Mouse (Mus musculus) urinary bladder, postnatal 25 days (tissue): ENCODE data around the gene Rassf9.
A peak's percentile ranks its signal among the peaks of the same experiment; 100 is the strongest.

ENCODE experiments used
- DNase-seq: peaks from one replicate; pipeline ENCODE4 v3.0.0; 2022; ENCODE audit warnings: low spot score

Gene Rassf9

GRCm38 (mm10) chr10:102511807-102512461 lies at the start of gene Rassf9:
Rassf9 (plus strand) TSS chr10:102512222.
- peak; percentile 13 for DNase-seq

GRCm38 (mm10) chr10:102469412-102469811 lies 42.6 kb upstream of the Rassf9 start:
- no peak for DNase-seq

DNA sequence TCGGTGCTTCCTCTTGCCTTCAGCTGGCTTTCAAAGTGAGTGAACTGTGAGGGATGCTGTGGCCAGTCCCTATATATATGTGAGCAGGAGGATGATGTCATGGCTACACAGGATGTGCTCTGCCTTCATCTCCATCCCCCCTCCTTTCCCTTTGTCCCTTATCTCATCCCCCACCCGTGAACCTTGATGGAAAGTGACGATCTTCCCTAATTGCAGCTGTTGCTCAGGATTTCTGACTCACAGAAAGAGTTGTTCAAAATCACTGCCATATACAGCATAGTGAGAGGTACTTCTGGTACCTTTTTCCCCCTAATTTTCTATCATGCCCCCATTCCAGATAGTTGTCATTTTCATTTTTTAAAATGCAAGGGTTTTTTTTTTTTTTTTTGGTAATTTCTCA lies 21.6 kb upstream of the Rassf9 start, which contains the start of gene Nts:
TSS of gene Nts (minus strand) at position 101 of the 400 bp plus-strand sequence.
- no peak for DNase-seq

- DNase-seq, result peak; percentile 29
Observed at GRCm38 (mm10) chr10:102491792-102492191, 20.2 kb upstream of the Rassf9 start.

DNA sequence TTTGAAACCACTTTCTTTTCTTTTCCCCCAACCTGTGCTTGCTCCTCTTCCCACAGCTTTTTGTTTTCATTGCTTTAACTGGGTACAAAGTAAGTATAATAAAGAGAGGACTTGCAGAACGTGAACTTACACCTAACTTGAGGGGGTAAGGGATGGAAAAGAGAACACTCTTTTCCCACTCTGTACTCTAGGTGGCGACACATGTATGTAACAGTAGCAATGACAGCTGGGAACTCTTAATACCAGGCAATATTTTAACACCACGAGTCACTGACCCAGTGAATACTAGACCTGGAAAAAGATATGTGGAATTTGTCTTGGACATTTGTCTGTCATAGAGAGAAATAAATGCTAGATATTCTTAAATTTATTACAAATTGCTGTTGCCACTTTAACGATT lies 13.3 kb upstream of the Rassf9 start:
- peak; percentile 21 for DNase-seq

GRCm38 (mm10) chr10:102507386-102507785 lies 4.6 kb upstream of the Rassf9 start:
- DNase-seq, result no peak

- no peak for DNase-seq
Observed at GRCm38 (mm10) chr10:102511461-102511806, 588 bp upstream of the Rassf9 start.

- no peak for DNase-seq
Observed at GRCm38 (mm10) chr10:102514159-102514558, 2.1 kb downstream of the Rassf9 start.

GRCm38 (mm10) chr10:102527901-102528300 lies 15.9 kb downstream of the Rassf9 start:
- no peak for DNase-seq

- DNase-seq, result no peak
Observed at GRCm38 (mm10) chr10:102553941-102554340, 41.9 kb downstream of the Rassf9 start.

DNA sequence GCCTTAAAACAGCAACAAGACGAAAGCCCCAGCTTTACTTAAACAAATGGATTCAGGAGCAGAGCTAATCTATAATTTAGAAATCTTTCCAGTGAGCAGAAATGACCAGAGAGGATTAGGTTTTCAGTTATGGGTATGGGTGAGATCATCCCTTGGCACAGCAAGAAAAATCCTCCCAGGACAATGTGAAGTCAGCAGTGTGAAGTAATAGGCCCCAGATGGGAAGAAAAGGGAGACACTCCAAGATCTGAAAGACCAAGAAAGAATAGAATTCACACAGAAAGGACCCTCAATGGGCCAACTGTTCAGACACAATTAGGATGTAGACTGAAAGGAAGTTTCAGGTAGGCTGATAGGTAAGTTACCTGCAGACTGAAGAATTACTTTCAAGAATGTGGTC lies 50.5 kb downstream of the Rassf9 start:
- DNase-seq, result no peak

DNA sequence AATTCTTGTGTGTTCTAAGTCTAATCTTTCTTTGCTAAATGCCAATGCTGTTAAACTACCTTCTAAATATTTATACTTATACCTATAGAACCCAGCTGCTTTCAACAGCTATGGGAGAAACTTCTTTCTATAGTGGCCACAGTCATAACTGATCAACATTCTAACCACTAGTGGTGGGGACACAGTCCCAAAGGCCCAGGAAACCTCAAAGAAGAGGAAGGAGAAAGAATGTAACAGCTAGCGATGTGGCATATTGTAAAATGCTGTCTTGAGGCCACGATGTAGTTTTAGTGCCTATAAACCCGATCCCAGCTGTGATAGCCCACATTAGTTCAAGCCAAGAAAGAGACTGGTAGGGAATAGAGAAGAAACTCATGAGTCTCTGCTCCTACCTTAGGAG lies 65.9 kb downstream of the Rassf9 start:
- no peak for DNase-seq

GRCm38 (mm10) chr10:102594306-102594705 lies 82.3 kb downstream of the Rassf9 start:
- no peak for DNase-seq
